Mouse (Mus musculus): ENCODE results near the gene Rpl12. TPM values are rescaled to one million over a fixed set of nuclear protein-coding genes. Genes with fewer than 3 reads are reported as not detected.

The Rpl12 gene
- polyA plus RNA-seq, 1 experiment from 2014 or later, result 158 TPM

DNA sequence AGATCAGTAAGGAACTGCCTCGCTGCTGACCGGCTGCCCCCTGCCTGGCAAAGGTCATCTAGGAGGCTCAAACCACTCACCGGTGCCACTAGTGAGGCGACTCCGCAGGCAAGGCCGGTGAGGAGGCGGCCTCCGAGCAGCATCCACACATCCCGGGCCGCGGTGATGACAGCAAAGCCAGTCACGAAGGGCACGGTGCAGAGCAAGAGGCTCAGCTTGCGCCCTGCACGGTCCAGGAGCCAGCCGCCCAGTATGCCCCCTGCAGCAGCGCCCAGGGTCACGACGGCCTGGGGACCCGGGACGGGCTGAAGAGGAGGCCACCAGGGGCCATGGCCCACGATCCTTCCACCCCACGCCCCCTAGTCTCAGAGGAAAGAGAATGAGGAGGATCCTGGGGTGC lies 19.9 kb downstream of the Rpl12 start:
- peak overlapping the region; percentile 94 for H3K4me2 ChIP-seq
- 0% methylated on average over 23 of the region's 23 CpGs for WGBS (ENCODE audit: insufficient replicate concordance)
- ATAC-seq (replicated peaks; ENCODE audit: insufficient number of reproducible peaks, low FRiP score, low TSS enrichment), result peak; percentile 32; the same call in 1 of the 2 replicates
- H3K27ac ChIP-seq (ENCODE audit: low read depth, low read length), result no peak overlapping the region; the same call in 1 of the 2 replicates
- H3K9me3 ChIP-seq (replicated peaks; ENCODE audit: control insufficient read depth, low read length), result no peaks in the 10 kb centered on the region
- H3K4me3 ChIP-seq (ENCODE audit: low read depth, low read length), result peak overlapping the region; percentile 64
- H3K9ac ChIP-seq (ENCODE audit: low read depth, low read length), result peak overlapping the region; percentile 66
- no peaks in the 10 kb centered on the region for H3K36me3 ChIP-seq (ENCODE audit: control insufficient read depth, insufficient read depth, low read length)
- no peaks in the 10 kb centered on the region for H3K27me3 ChIP-seq (ENCODE audit: control insufficient read depth, insufficient read depth, low read length)
- peaks cover 6% of the 10 kb centered on the region for H3K4me1 ChIP-seq (ENCODE audit: control insufficient read depth, insufficient read depth, low read length)

DNA sequence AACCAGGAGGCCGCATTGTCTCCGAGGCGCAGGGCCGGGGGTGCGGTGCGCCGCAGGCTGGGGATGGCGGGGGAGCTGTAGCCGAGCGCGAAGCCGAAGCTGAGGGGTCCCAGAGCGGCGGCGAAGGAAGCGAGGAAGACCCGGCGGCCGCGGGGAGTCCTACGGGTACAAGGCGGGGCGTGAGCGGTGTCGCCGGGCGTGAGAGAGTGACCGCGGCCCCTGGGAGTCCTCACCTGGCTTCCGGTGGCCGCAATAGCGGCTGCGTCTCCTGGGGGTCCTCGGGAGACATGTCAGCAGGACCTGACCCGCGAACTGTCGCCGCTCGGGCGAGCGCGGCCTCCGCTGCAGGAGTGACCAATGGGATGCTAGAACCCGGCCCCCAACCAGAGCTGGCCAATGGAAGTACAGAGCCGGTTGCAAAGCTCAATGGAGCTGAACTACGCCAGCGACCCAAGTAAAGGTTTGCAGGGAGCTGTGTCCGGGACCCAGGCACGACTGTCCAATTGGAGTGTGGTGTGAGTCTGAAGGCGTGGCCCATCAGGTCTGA lies 20.4 kb downstream of the Rpl12 start, which contains the start of gene Slc2a8:
Slc2a8 (minus strand) TSS at position 359 of the 547 bp plus-strand sequence.
- H3K9ac ChIP-seq (ENCODE audit: low read depth, low read length), result peak within 1 kb of the TSS; percentile 66
- H3K36me3 ChIP-seq (ENCODE audit: control insufficient read depth, insufficient read depth, low read length), result no peaks in the 10 kb centered on the region
- peak within 1 kb of the TSS; percentile 94 for H3K4me2 ChIP-seq
- no peaks in the 10 kb centered on the region for H3K27me3 ChIP-seq (ENCODE audit: control insufficient read depth, insufficient read depth, low read length)
- H3K4me1 ChIP-seq (ENCODE audit: control insufficient read depth, insufficient read depth, low read length), result peaks cover 6% of the 10 kb centered on the region; the same call in 1 of the 2 replicates
- peak; percentile 98 for ATAC-seq (replicated peaks; ENCODE audit: insufficient number of reproducible peaks, low FRiP score, low TSS enrichment)
- WGBS (ENCODE audit: insufficient replicate concordance), result under 1% methylated on average over 50 of the region's 50 CpGs
- H3K27ac ChIP-seq (ENCODE audit: low read depth, low read length), result no peak within 1 kb of the TSS; the same call in 1 of the 2 replicates
- H3K4me3 ChIP-seq (ENCODE audit: low read depth, low read length), result peak within 1 kb of the TSS; percentile 64
- H3K9me3 ChIP-seq (replicated peaks; ENCODE audit: control insufficient read depth, low read length), result no peaks in the 10 kb centered on the region

DNA sequence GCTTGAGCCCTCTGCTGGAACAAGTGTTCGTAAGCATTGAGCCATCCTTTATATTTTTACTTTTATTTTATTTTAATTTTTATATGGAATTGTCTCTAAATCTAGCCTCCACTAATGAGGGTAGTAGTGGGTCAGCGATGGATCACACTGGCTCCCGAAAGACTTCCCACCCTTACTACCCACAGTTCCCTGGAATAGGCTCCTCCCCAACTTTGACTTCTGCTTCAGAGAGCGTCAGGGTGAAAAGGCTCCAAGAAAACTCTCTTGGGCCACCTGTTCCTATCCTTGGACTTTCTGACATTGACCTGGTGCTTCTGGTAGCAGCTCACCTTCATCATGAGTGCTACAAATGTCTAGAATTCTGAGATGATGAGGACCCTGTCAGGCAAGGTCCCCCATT lies 21.3 kb downstream of the Rpl12 start:
- Histone ChIP-seq H3K4me1 (ENCODE audit: control insufficient read depth, insufficient read depth, low read length) (peaks cover 6% of the 10 kb centered on the region; the same call in 1 of the 2 replicates), H3K36me3 (ENCODE audit: control insufficient read depth, insufficient read depth, low read length) (no peaks in the 10 kb centered on the region), H3K4me2 (peak overlapping the region; percentile 94), H3K9ac (ENCODE audit: low read depth, low read length) (peak overlapping the region; percentile 23; the same call in 1 of the 2 replicates), H3K27me3 (ENCODE audit: control insufficient read depth, insufficient read depth, low read length) (no peaks in the 10 kb centered on the region), H3K4me3 (ENCODE audit: low read depth, low read length) (peak overlapping the region; percentile 64), H3K27ac (ENCODE audit: low read depth, low read length) (no peak overlapping the region), H3K9me3 (replicated peaks; ENCODE audit: control insufficient read depth, low read length) (no peaks in the 10 kb centered on the region)
- no peak for ATAC-seq (replicated peaks; ENCODE audit: insufficient number of reproducible peaks, low FRiP score, low TSS enrichment)
- 5% methylated on average over 4 of the region's 4 CpGs for WGBS (ENCODE audit: insufficient replicate concordance)

DNA sequence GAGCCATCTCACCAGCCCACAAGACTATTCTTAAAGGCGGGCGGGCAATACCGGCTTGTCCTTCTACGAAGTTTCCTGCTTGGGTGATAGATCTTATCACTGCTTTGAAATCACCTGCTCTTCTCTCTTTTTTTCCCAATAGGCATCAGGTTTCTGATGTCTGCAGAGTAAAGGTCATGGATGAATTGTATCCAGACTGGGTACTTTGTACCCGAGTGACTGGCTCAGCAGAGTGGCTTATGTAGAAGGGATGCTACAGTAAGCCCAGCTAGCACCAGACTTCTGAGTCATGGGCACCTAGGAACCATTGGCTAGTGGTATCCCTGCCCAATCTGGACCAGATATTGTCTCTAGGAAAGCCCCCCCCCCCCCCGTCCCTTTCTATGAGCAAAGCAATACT lies 22.3 kb downstream of the Rpl12 start:
- no peak for ATAC-seq (replicated peaks; ENCODE audit: insufficient number of reproducible peaks, low FRiP score, low TSS enrichment)
- Histone ChIP-seq H3K27me3 (ENCODE audit: control insufficient read depth, insufficient read depth, low read length) (no peaks in the 10 kb centered on the region), H3K4me3 (ENCODE audit: low read depth, low read length) (no peak overlapping the region), H3K27ac (ENCODE audit: low read depth, low read length) (no peak overlapping the region), H3K4me1 (ENCODE audit: control insufficient read depth, insufficient read depth, low read length) (peaks cover 6% of the 10 kb centered on the region; the same call in 1 of the 2 replicates), H3K9me3 (replicated peaks; ENCODE audit: control insufficient read depth, low read length) (no peaks in the 10 kb centered on the region), H3K9ac (ENCODE audit: low read depth, low read length) (no peak overlapping the region), H3K36me3 (ENCODE audit: control insufficient read depth, insufficient read depth, low read length) (no peaks in the 10 kb centered on the region), H3K4me2 (no peak overlapping the region)
- 59% methylated on average over 6 of the region's 6 CpGs for WGBS (ENCODE audit: insufficient replicate concordance)

DNA sequence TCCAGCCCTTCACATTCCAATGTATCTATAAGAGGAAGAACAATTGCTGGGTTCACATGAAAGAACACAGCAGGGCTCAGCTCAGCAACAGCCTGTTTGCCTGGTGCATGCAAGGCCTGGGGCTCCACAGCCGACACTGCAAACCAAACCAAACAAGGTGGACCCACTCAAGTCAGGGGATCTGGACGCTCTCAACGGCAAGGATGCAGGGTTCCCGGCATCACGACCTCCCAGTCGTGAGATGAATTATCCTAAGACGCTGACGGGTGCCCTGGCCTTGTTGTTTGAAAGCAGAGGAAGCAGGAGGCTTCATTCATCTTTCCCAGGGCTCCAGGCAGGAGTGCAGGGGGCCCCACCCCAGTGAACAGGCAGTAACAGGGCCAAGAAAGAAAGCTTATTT lies 24.5 kb downstream of the Rpl12 start:
- H3K4me1 ChIP-seq (ENCODE audit: control insufficient read depth, insufficient read depth, low read length), result peaks cover 4% of the 10 kb centered on the region; the same call in 1 of the 2 replicates
- no peak overlapping the region for H3K4me3 ChIP-seq (ENCODE audit: low read depth, low read length)
- no peak for ATAC-seq (replicated peaks; ENCODE audit: insufficient number of reproducible peaks, low FRiP score, low TSS enrichment)
- no peaks in the 10 kb centered on the region for H3K9me3 ChIP-seq (replicated peaks; ENCODE audit: control insufficient read depth, low read length)
- no peaks in the 10 kb centered on the region for H3K36me3 ChIP-seq (ENCODE audit: control insufficient read depth, insufficient read depth, low read length)
- no peaks in the 10 kb centered on the region for H3K27me3 ChIP-seq (ENCODE audit: control insufficient read depth, insufficient read depth, low read length)
- H3K9ac ChIP-seq (ENCODE audit: low read depth, low read length), result no peak overlapping the region
- WGBS (ENCODE audit: insufficient replicate concordance), result 70% methylated on average over 8 of the region's 8 CpGs
- no peak overlapping the region for H3K27ac ChIP-seq (ENCODE audit: low read depth, low read length)
- H3K4me2 ChIP-seq, result no peak overlapping the region

DNA sequence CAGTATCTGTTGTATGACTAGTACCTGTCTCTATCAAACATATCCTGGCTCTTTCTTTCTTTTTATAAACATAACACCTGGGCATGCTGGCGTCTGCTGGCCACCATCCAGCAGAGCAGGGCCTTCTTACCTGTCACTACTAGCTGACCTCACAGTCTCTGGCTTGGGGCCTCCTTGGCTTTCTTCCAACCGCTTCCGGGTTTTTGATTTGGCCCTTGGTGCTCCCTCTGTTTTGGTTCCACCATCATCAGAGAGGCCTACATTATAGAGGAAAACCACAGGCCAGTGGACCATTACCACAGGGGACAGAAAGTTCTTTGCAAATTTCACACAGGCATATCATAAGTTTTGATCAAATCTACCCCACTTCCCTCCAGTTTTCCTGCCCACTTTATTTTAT lies 28.0 kb downstream of the Rpl12 start:
- Histone ChIP-seq H3K27me3 (ENCODE audit: control insufficient read depth, insufficient read depth, low read length) (no peaks in the 10 kb centered on the region), H3K36me3 (ENCODE audit: control insufficient read depth, insufficient read depth, low read length) (no peaks in the 10 kb centered on the region), H3K4me2 (no peak overlapping the region), H3K4me1 (ENCODE audit: control insufficient read depth, insufficient read depth, low read length) (no peaks in the 10 kb centered on the region), H3K27ac (ENCODE audit: low read depth, low read length) (no peak overlapping the region), H3K9ac (ENCODE audit: low read depth, low read length) (no peak overlapping the region), H3K9me3 (replicated peaks; ENCODE audit: control insufficient read depth, low read length) (no peaks in the 10 kb centered on the region), H3K4me3 (ENCODE audit: low read depth, low read length) (no peak overlapping the region)
- 78% methylated on average over 3 of the region's 3 CpGs for WGBS (ENCODE audit: insufficient replicate concordance)
- no peak for ATAC-seq (replicated peaks; ENCODE audit: insufficient number of reproducible peaks, low FRiP score, low TSS enrichment)

DNA sequence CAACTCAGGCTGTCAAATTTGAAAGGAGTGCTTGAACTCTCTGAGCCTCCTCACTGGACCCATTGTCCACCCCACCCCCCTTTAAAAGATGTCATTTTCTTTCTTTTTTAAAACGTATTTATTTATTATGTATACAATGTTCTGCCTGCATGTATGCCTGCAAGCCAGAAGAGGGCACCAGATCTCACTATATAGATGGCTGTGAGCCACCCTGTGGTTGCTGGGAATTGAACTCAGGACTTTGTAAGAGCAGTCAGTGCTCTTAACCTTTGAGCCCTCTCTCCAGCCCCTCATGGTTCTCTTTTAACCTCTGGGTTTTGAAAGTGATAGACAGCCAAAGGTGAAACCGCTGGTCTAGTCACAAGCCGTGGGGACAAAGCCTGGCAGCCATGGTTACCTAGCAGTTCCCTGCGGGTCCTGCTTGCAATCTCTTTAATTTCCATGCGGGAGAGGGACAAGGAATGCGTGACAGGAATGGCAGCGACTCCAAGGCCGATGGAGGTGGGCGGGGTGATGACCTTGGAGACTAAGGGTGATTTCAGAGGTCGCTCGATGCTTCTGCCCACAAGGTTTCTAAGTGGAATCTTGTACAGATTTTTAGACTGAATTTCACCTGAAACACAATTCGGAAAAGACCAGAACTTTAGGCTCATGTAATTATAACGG lies 28.9 kb downstream of the Rpl12 start:
- no peak overlapping the region for H3K4me3 ChIP-seq (ENCODE audit: low read depth, low read length)
- no peak overlapping the region for H3K4me2 ChIP-seq
- no peaks in the 10 kb centered on the region for H3K9me3 ChIP-seq (replicated peaks; ENCODE audit: control insufficient read depth, low read length)
- no peak for ATAC-seq (replicated peaks; ENCODE audit: insufficient number of reproducible peaks, low FRiP score, low TSS enrichment)
- no peak overlapping the region for H3K27ac ChIP-seq (ENCODE audit: low read depth, low read length)
- 51% methylated on average over 13 of the region's 13 CpGs for WGBS (ENCODE audit: insufficient replicate concordance)
- no peaks in the 10 kb centered on the region for H3K27me3 ChIP-seq (ENCODE audit: control insufficient read depth, insufficient read depth, low read length)
- H3K9ac ChIP-seq (ENCODE audit: low read depth, low read length), result no peak overlapping the region
- no peaks in the 10 kb centered on the region for H3K4me1 ChIP-seq (ENCODE audit: control insufficient read depth, insufficient read depth, low read length)
- no peaks in the 10 kb centered on the region for H3K36me3 ChIP-seq (ENCODE audit: control insufficient read depth, insufficient read depth, low read length)

DNA sequence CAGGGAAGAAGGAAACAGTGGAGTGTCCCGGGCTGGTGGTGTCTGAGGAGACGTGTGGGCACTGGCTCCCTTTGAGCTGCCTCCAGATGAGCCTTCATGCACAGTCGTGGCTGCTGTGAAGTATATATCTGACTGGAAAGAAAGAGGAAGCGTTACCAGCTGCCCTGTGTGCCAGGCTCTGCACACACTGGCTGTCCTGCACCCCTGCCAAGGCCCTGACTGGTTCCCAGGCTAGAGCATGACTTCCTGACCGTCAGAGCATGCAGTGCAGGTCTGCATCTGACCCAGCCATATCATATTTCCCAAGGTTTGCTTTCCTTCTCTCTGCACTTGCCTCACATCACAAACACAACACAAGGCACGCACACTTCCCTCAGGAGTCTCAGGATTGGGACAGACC lies 30.8 kb downstream of the Rpl12 start:
- no peak overlapping the region for H3K4me3 ChIP-seq (ENCODE audit: low read depth, low read length)
- no peaks in the 10 kb centered on the region for H3K36me3 ChIP-seq (ENCODE audit: control insufficient read depth, insufficient read depth, low read length)
- H3K4me2 ChIP-seq, result no peak overlapping the region
- ATAC-seq (replicated peaks; ENCODE audit: insufficient number of reproducible peaks, low FRiP score, low TSS enrichment), result no peak
- H3K27me3 ChIP-seq (ENCODE audit: control insufficient read depth, insufficient read depth, low read length), result no peaks in the 10 kb centered on the region
- no peak overlapping the region for H3K9ac ChIP-seq (ENCODE audit: low read depth, low read length)
- H3K27ac ChIP-seq (ENCODE audit: low read depth, low read length), result no peak overlapping the region
- WGBS (ENCODE audit: insufficient replicate concordance), result 59% methylated on average over 6 of the region's 6 CpGs
- no peaks in the 10 kb centered on the region for H3K4me1 ChIP-seq (ENCODE audit: control insufficient read depth, insufficient read depth, low read length)
- no peaks in the 10 kb centered on the region for H3K9me3 ChIP-seq (replicated peaks; ENCODE audit: control insufficient read depth, low read length)

DNA sequence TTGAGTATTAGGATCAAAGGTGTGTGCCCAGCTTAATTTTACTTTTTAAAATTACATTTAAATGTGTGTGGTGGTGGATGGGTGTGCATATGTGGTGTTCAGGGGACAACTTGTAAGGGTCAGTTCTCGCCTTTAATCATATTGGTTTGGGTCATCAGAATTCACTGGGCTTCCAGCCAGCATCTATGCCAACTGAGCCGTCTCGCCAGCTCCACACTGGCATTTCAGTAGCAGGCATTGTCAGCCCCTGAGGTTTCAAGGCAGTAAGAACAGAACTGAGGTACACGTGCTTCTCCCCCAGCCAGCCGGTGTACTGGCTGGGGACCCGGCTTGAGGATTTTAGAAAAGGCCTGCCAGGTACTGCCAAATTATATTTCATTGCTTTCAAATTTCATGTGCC lies 35.7 kb downstream of the Rpl12 start:
- no peak for ATAC-seq (replicated peaks; ENCODE audit: insufficient number of reproducible peaks, low FRiP score, low TSS enrichment)

More for the DNA sequence above, 35.7 kb downstream of the Rpl12 start:
- H3K9ac ChIP-seq (ENCODE audit: low read depth, low read length), result no peak overlapping the region
- no peaks in the 10 kb centered on the region for H3K27me3 ChIP-seq (ENCODE audit: control insufficient read depth, insufficient read depth, low read length)
- H3K4me3 ChIP-seq (ENCODE audit: low read depth, low read length), result no peak overlapping the region
- 70% methylated on average over 6 of the region's 6 CpGs for WGBS (ENCODE audit: insufficient replicate concordance)
- H3K27ac ChIP-seq (ENCODE audit: low read depth, low read length), result no peak overlapping the region
- H3K9me3 ChIP-seq (replicated peaks; ENCODE audit: control insufficient read depth, low read length), result no peaks in the 10 kb centered on the region
- no peaks in the 10 kb centered on the region for H3K4me1 ChIP-seq (ENCODE audit: control insufficient read depth, insufficient read depth, low read length)
- no peaks in the 10 kb centered on the region for H3K36me3 ChIP-seq (ENCODE audit: control insufficient read depth, insufficient read depth, low read length)
- H3K4me2 ChIP-seq, result no peak overlapping the region

Measured in heart, embryonic 11.5 days (tissue).